Mouse (Mus musculus) hematopoietic stem cell, adult 5-6 weeks (primary cell): Measurements from ENCODE around the gene Gfy. TPM values are rescaled to one million over a fixed set of nuclear protein-coding genes. Genes with fewer than 3 reads are reported as not detected.
A peak's percentile ranks its signal among the peaks of the same experiment; 100 is the strongest.
"Not testable (repeated sequence)": the region's sequence is repeated elsewhere in the genome, so short reads cannot be mapped to it uniquely, and the experiment has no call there.

Experiments
- ATAC-seq, 2 experiments: fragments of 125-278 bp in 1 of 2; replicated peaks in 1 of 2; 2 replicates each; pipeline ENCODE4 v1.8.0; 2016 to 2017; ENCODE audit warnings: inconsistent platforms in 2 of 2, mild to moderate bottlenecking in 2 of 2, moderate number of reproducible peaks in 2 of 2, low read depth in 1 of 2, moderate TSS enrichment in 1 of 2; ENCODE audit not compliant: low FRiP score in 2 of 2, poor library complexity in 2 of 2, severe bottlenecking in 2 of 2, insufficient read depth in 1 of 2, low TSS enrichment in 1 of 2
- total RNA-seq: library from RNA; stranded (forward); fragments of 172-1452, 232-1000 nt; gene quantifications from 2 replicates; pipeline ENCODE4 v1.2.3, GENCODE M21; 2017

Gfy gene
- total RNA-seq, 1 experiment from 2014 or later: not detected

- ATAC-seq: no peak
Measured at GRCm38 (mm10) chr7:45175929-45176328, 3.4 kb downstream of the Gfy start.

GRCm38 (mm10) chr7:45175398-45175797, 4.0 kb downstream of the Gfy start:
- no peak for ATAC-seq

DNA sequence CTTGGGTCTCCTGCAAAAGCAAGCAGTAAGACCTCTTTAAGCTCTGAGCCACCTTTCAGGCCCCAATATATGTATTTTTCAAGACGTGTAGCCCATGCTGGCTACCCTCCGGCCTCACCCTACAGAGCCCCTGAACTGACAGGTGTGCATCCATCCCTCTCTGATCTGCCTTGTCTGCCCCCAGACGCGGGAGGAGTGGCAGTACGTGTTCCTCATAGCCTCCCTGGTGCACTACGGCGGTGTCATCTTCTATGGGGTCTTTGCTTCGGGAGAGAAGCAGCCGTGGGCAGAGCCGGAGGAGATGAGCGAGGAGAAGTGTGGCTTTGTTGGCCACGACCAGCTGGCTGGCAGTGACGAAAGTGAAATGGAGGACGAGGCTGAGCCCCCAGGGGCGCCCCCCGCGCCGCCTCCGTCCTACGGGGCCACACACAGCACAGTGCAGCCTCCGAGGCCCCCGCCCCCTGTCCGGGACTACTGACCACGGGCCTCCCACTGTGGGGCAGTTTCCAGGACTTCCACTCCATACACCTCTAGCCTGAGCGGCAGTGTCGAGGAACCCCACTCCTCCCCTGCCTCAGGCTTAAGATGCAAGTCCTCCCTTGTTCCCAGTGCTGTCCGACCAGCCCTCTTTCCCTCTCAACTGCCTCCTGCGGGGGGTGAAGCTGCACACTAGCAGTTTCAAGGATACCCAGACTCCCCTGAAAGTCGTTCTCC, 4.6 kb downstream of the Gfy start:
- peak in 1 of 2 experiments; percentile 12; a peak in 2 of 4 replicates for ATAC-seq

DNA sequence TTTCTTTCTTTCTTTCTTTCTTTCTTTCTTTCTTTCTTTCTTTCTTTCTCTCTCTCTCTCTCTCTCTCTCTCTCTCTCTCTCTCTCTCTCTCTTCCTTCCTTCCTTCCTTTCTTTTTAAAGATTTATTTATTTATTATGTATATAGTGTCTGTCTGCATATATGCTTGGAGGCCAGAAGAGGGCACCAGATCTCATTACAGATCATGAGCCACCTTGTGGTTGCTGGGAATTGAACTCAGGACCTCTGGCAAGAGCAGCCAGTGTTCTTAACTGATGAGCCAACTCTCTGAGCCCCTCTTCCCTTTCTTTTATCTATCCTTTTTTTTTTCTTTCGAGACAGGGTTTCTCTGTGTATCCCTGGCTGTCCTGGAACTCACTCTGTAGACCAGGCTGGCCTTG, 5.6 kb downstream of the Gfy start:
- not testable (repeated sequence) for ATAC-seq

DNA sequence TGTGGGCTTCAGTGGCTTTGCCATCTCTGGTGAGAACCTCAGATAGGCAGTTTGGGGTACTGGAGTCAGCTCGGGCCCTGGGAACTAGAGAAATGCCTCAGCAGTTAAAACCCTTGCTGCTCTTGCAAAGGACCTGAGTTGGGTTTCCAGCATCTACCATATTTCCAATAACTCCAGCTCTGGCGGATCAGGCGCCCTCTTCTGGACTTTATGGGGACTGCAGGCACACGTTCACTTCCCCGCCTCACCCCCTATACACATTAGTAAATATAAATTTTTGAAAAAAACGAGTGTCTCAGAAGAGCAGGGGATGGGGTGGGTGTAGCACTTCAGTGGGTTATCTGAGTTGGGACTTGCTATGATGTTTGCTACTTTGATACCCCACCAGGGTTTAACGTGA, 6.4 kb downstream of the Gfy start:
- no peak for ATAC-seq

DNA sequence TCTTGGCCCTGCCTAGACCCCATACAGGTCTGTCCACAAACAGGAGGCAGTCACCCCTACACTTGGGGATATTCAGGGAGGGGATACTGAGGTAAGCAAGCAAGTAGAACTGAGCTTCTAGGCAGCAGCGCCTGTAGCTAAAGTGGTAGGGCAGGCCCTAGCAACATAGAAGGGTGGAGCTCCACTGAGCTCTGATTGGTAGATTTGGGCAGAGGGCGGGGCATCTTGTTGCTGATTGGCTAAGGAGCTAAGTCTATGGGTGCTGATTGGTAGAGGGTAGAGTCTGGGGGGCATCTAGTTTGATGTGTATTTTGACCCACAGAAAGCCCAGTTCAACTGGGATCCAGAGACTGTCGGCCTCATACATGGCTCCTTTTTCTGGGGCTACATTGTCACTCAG, 9.9 kb downstream of the Gfy start:
- no peak for ATAC-seq

- no peak for ATAC-seq
Measured at GRCm38 (mm10) chr7:45168656-45169055, 10.7 kb downstream of the Gfy start.

- no peak for ATAC-seq
Measured at GRCm38 (mm10) chr7:45167761-45168445, 11.5 kb downstream of the Gfy start.

- ATAC-seq: no peak
Measured at GRCm38 (mm10) chr7:45166950-45167401, 12.4 kb downstream of the Gfy start.

DNA sequence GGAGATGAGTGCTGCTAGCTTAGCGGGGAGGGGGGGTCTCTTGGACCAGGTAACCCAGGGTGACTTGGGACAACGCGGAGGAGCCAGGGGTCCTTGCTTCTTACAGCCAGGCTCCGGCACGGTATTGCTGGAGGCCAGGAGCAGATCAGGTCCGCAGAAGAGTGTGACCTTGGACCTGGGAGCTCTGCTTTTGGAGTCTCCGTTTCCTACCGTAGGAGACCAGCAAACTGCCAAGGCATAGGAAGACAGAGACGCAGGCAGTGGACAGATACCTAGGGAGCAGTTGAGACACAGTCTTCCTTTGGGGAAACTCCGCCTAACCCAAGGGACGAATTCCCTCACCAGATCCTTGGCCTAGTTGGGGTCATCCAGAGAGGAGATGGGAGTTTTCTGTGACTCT, 13.7 kb downstream of the Gfy start:
- ATAC-seq: no peak

GRCm38 (mm10) chr7:45164833-45165232, 14.5 kb downstream of the Gfy start:
- no peak for ATAC-seq

- 0 out of 4 replicates have a peak, but pooled peaks of 1 of the 2 experiments have one; percentile 44 for ATAC-seq
Measured at GRCm38 (mm10) chr7:45163735-45164490, 15.5 kb downstream of the Gfy start, which contains the start of gene Slc17a7. Slc17a7 (plus strand) TSS chr7:45163949.

DNA sequence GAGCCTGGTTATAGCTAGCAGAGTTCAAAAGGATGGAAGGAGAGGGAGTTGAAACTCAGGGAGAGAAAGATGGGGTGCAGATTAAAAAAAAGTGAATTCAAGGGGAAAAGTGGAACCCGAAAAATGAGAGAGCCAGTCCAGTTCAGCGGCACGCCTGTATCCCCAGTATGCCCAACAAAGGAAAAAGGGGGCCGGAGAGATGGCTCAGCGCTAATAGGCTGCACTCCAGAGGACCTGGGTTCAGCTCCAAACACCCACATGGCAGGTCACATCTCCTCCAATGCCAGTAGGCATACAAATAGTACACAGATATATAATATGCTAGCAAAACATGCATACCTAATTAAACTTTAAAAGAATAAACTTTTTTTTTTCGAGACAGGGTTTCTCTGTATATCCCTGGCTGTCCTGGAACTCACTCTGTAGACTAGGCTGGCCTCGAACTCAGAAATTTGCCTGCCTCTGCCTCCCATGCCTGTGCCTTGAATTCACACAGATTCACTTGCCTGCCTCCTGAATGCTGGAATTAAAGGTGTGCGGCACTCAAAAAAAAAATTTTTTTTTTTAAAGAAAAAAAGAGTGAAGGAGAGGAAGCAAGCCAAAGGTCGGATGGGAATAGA, 16.3 kb downstream of the Gfy start:
- ATAC-seq: no peak

- ATAC-seq: no peak
Measured at GRCm38 (mm10) chr7:45162551-45162950, 16.8 kb downstream of the Gfy start.

DNA sequence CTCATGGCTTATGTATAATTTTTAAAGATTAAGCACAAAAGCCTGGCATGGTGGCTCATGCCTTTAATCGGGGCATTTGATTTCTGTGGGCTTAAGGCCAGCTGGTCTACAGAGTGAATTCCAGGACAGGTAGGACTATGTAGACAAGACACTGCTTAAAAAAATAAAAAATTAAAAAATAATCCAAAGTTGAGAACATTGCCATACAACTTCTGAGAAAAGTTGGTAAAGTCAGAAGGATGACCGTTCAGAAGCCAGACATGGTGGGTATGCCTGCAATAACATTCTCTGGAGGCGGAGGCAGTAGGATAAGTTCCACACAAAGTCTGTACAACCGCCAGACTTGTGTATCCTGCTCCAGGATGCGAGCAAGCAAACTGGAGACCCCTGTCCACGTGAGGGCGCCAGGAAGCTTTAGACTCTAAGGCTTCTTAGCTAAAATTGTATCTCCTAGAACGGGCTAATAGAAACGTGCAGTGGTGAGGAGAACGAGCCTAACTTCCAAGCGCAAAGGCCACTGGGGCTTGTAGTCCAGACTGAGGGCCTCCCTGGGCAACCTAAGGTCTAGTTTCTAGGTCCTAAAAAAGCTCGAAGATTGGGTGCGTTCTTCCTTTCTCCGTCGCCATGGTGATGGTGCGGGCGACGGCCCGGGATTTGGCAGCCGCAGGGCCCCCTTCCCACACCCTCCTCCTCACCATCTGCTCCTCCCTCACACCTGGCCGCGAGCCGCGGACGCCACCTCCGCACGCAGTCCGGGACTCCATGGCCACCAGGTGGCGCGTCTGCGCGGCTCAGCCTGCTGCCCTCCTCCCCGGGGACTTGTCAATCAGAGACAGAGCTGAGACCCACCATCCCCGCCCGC, 17.5 kb downstream of the Gfy start:
- peak; percentile 78 to 88 for ATAC-seq

DNA sequence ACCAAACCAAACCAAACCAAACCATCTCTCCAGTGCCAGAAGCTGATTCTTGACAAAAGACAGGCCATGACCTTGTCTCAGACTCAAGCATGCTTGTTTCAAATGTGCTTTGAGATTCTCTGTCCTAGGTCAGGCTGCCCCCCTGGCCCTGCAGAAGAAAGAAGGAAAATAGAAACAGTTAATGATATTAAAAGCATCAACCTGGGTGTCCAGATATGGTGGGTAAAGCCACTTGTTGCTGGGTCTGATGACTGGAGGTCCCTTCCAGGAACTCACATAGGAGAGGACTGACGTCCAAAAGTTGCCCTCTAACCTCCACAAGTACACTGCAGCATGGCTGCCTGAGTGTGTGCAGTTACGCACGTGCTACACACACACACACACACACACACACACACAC, 18.5 kb downstream of the Gfy start:
- ATAC-seq: no peak

DNA sequence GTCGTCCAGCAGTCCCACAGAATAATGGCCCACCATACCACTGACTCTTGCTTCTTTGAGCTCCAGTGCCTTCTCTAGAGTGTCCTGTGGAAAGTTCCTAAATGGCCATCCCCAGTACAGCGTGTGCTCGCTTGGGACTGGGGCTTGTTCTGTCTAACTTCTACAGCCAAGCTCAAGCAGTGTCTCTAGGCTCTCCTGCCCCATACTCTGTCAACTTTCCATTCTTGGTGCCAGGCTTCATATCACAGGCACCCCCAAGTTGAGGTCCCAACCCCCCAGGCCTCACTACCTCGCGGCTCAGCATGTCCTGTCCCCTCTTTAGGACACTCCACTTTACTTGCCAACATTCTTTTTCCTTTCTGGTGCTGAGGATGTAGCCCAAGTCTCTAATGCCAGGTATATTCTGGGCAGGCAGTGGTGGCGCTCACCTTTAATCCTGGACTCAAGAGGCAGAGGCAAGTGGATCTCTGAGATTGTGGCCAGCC, 19.0 kb downstream of the Gfy start:
- ATAC-seq: no peak
